Mouse (Mus musculus) ES-Bruce4 (cell line): ENCODE measurements around the gene Ica1.

Experiments used
- CTCF ChIP-seq: IDR thresholded peaks from one replicate; pipeline ENCODE4 v1.8.1; 2011; ENCODE audit warnings: low read depth, low read length
- EP300 ChIP-seq: IDR thresholded peaks from 2 replicates; pipeline ENCODE4 v1.6.1; 2011; ENCODE audit warnings: low read depth, low read length; ENCODE audit not compliant: insufficient read depth

- TF ChIP-seq CTCF (no peak), EP300 (no peak)
Observed at GRCm38 (mm10) chr6:8766652-8767051, 11.6 kb downstream of the Ica1 start.
